Mouse (Mus musculus): Measurements from ENCODE around the gene Gpr89. TPM values are rescaled to one million over a fixed set of nuclear protein-coding genes. Genes with fewer than 3 reads are reported as not detected.

Gpr89 gene
- polyA plus RNA-seq (2015; fragmentation: Nextera tagmentation; extraction: Ambion mirVana): 37.7 and 39.2 TPM in 2 replicates

DNA sequence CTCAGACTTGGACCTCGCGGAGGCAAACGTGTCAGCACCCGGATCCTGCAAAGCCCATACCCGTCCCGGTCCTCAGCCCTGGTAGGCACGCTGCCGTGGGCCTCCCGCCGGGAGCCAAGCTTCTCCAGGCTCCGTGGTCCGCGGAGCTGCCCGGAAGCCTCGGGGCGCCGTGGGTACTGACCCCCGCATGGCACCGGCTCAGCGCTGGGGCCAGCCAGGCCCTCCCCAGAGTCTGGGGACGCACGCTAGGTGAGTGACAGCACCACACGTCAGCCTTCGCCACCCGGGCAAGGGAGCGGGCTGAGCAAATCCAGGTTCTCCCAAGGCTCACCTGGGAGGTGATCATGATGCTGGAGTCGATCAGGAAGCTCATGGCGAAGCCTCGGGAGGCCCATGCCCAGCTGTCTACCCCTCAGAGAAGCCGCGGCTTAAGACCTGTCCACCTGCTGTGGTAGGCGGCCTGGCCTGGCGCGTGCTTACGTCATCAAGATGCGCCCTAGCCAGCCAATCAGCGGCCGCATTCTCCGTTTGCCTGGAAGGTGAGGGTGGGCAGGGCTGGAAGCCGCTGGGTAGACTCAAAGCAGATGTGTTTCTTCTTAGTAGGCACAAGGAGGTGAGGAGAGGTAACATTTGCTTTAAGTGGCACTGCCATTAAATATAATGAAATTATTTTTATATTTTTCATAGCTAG lies at the start of gene Gpr89:
Gene Gpr89 (minus strand): TSS at position 496 of the 691 bp plus-strand sequence.
- no peaks in the 10 kb centered on the region for H3K36me3 ChIP-seq
- peaks cover 14% of the 10 kb centered on the region for H3K27me3 ChIP-seq (replicated peaks)
- peak within 1 kb of the TSS; percentile 95 for H3K9ac ChIP-seq (replicated peaks)
- peak within 1 kb of the TSS; percentile 100 for H3K4me3 ChIP-seq (replicated peaks)
- no peaks in the 10 kb centered on the region for H3K9me3 ChIP-seq (replicated peaks)
- peaks cover 20% of the 10 kb centered on the region for H3K4me1 ChIP-seq
- whole genome bisulfite sequencing: under 1% methylated on average over 40 of the region's 40 CpGs
- peak; percentile 98 for ATAC-seq (ENCODE audit: low FRiP score)
- H3K27ac ChIP-seq (replicated peaks): peak within 1 kb of the TSS; percentile 72
- peak within 1 kb of the TSS; percentile 74 for H3K4me2 ChIP-seq

DNA sequence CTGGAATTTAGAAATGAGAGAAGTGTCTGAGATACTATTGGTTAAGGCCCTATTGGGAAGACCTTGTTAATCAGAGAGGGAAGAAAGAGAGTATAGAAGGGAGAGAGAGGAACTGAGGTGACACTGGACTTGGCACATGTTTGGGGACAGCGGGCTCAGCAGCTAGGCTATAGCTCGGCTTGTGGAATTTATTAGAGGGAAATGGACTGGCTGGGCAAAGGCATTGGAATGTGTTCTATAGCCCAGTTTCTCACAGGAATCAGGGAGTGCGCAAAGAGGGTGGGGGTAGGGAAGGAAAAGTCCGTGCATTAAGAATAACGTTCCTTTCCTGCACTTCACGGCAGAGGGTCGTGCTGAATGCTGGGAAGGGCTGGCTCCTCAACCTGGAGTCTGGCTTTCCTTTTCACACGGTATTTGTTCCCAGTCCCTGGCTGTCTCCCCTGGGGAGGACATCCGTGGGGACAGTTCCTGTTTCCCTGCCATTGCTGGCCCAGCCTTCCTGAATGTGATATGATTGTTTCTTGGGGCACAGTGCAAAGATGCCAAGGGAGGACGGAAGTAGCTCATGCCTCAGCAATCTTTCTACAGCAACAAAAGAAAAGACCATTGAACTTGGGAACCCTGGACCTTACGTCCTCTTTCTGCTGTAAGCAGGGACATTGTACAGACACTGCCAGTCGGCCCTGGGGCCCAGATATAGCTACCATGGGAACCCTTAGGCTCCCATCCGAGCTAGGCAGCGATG lies 48.5 kb upstream of the Gpr89 start:
- no peaks in the 10 kb centered on the region for H3K27me3 ChIP-seq (replicated peaks)
- no peak overlapping the region for H3K4me3 ChIP-seq (replicated peaks)
- H3K9ac ChIP-seq (replicated peaks): no peak overlapping the region
- peak overlapping the region; percentile 9; the same call in 1 of the 2 replicates for H3K4me2 ChIP-seq
- no peak overlapping the region for H3K27ac ChIP-seq (replicated peaks)
- no peak for ATAC-seq (ENCODE audit: low FRiP score)
- no peaks in the 10 kb centered on the region for H3K9me3 ChIP-seq (replicated peaks)
- WGBS: 44% methylated on average over 14 of the region's 14 CpGs
- no peaks in the 10 kb centered on the region for H3K4me1 ChIP-seq
- no peaks in the 10 kb centered on the region for H3K36me3 ChIP-seq

DNA sequence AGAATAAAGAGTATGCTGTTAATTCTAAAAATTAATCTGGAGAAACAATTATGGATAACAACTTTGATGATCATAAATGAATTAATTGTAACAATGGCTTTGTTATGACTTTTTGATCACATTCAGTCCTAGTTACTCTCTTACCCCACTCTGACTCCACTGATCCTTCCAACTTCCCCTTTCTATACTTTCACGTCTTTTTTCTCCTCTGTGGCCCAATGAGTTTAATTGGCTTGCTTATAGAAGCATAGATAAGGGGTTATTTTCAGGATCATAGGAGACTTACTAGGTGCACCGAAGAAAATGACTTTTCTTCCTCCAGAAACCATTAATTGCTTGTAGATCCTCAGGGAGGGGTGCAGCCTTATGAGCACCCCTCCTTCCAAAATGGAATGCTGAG lies 37.6 kb upstream of the Gpr89 start:
- no peaks in the 10 kb centered on the region for H3K36me3 ChIP-seq
- 88% methylated on average over 2 of the region's 2 CpGs for WGBS
- H3K9ac ChIP-seq (replicated peaks): no peak overlapping the region
- no peak for ATAC-seq (ENCODE audit: low FRiP score)
- H3K4me2 ChIP-seq: no peak overlapping the region
- H3K4me3 ChIP-seq (replicated peaks): no peak overlapping the region
- H3K27me3 ChIP-seq (replicated peaks): no peaks in the 10 kb centered on the region
- peaks cover 14% of the 10 kb centered on the region for H3K4me1 ChIP-seq
- no peak overlapping the region for H3K27ac ChIP-seq (replicated peaks)
- 0 out of 2 replicates have a peak, but pooled peaks cover 4% of the 10 kb centered on the region for H3K9me3 ChIP-seq (replicated peaks)

DNA sequence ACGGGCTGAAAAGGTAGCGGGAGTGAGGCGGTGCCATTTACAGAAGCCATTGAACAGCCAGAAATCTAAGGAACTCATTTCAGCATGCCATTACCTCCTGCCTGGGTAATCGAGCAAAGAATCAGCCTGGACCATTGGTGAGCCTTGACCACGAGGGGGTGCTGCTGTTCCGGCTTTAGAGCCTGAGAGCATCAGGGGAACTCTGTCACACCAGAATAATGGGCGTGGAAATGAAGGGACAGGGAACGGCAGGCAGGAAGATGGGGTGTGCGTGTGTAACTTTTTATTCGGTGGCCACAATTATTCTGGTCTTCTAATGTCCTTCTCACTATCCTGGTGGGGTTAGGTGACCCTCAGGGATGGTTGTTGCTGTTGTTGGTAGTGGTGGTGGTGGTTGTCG lies 33.6 kb upstream of the Gpr89 start:
- Histone ChIP-seq H3K9me3 (replicated peaks) (0 out of 2 replicates have a peak, but pooled peaks cover 4% of the 10 kb centered on the region), H3K27me3 (replicated peaks) (0 out of 2 replicates have a peak, but pooled peaks cover 8% of the 10 kb centered on the region), H3K9ac (replicated peaks) (no peak overlapping the region), H3K27ac (replicated peaks) (no peak overlapping the region), H3K4me1 (peaks cover 24% of the 10 kb centered on the region), H3K36me3 (no peaks in the 10 kb centered on the region), H3K4me3 (replicated peaks) (peak overlapping the region; percentile 19; the same call in 1 of the 2 replicates), H3K4me2 (peak overlapping the region; percentile 49)
- peak; percentile 85 for ATAC-seq (ENCODE audit: low FRiP score)
- WGBS: 8% methylated on average over 11 of the region's 11 CpGs

DNA sequence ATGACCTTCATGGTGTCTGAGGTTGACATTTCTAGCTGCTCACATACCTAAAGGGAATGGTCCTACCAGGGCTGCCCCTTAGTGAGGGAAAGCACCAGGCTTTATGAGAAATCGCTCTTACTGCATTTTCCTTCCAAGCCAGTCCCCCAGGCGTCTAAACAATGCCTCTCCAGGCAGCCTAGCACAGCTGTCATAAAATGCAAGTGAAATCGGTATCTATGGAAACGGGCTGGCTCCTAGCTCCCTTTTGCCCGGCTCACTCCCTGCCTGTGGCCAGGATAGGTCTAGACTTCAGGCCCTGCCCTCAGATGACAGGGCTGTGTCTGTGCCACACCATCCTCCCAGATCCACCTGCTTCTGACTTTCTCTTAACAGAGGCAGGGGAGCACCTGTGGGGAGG lies 32.5 kb upstream of the Gpr89 start:
- H3K27me3 ChIP-seq (replicated peaks): 0 out of 2 replicates have a peak, but pooled peaks cover 8% of the 10 kb centered on the region
- WGBS: 4% methylated on average over 5 of the region's 5 CpGs
- H3K4me3 ChIP-seq (replicated peaks): no peak overlapping the region
- H3K27ac ChIP-seq (replicated peaks): peak overlapping the region; percentile 46; the same call in 1 of the 2 replicates
- peak; percentile 83 for ATAC-seq (ENCODE audit: low FRiP score)
- no peak overlapping the region for H3K9ac ChIP-seq (replicated peaks)
- H3K9me3 ChIP-seq (replicated peaks): no peaks in the 10 kb centered on the region
- peaks cover 26% of the 10 kb centered on the region for H3K4me1 ChIP-seq
- peak overlapping the region; percentile 30 for H3K4me2 ChIP-seq
- no peaks in the 10 kb centered on the region for H3K36me3 ChIP-seq

DNA sequence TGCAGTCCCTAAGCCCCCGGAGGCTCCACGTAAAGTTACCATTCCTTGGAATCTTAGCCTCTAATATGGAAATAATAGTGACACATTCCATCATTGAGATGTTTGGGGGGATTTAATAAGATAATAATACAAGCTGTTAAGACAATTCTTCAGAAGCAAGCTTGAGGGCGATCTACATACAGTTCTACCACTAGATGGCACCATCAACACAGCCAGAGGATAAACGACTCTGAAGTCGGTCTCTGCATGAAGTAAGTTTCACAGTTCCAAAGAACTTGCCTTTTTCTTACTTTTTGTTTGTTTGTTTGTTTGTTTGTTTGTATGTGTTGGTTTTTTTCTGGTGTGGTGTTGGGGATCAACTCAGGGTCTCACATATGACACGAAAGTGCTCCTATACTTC lies 31.1 kb upstream of the Gpr89 start:
- Histone ChIP-seq H3K4me2 (no peak overlapping the region), H3K9me3 (replicated peaks) (no peaks in the 10 kb centered on the region), H3K36me3 (no peaks in the 10 kb centered on the region), H3K27me3 (replicated peaks) (0 out of 2 replicates have a peak, but pooled peaks cover 8% of the 10 kb centered on the region), H3K4me1 (peaks cover 31% of the 10 kb centered on the region), H3K27ac (replicated peaks) (no peak overlapping the region), H3K4me3 (replicated peaks) (no peak overlapping the region), H3K9ac (replicated peaks) (no peak overlapping the region)
- ATAC-seq (ENCODE audit: low FRiP score): no peak
- 13% methylated on average over 6 of the region's 6 CpGs for WGBS

DNA sequence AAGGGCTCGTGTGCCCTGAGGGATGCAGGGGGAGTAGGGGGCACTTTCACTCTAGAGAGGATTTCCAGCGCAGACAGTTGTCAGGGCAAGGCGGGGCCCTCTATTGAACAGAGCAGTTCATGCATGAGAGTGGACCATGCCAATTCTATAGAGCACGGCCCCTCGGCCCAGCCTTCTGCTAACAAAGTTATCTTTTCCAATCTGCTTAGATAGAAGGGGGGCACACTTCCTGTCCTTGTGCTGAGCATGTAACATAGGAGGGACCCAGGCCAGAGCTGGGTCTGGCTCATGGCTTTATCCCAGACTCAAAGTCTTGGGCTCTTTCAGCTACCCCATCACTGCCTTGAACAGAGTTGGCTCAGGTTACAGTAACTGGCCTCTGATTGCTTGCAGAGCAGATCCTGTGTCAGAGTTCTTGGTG lies 26.1 kb upstream of the Gpr89 start:
- WGBS: 17% methylated on average over 5 of the region's 5 CpGs
- peaks cover 12% of the 10 kb centered on the region; the same call in 1 of the 2 replicates for H3K4me1 ChIP-seq
- no peaks in the 10 kb centered on the region for H3K9me3 ChIP-seq (replicated peaks)
- H3K9ac ChIP-seq (replicated peaks): no peak overlapping the region
- ATAC-seq (ENCODE audit: low FRiP score): peak; percentile 44; the same call in 1 of the 2 replicates
- H3K4me2 ChIP-seq: 0 out of 2 replicates have a peak overlapping the region, but pooled peaks have one; percentile 3
- H3K27ac ChIP-seq (replicated peaks): no peak overlapping the region
- 0 out of 2 replicates have a peak, but pooled peaks cover 8% of the 10 kb centered on the region for H3K27me3 ChIP-seq (replicated peaks)
- no peak overlapping the region for H3K4me3 ChIP-seq (replicated peaks)
- H3K36me3 ChIP-seq: no peaks in the 10 kb centered on the region

DNA sequence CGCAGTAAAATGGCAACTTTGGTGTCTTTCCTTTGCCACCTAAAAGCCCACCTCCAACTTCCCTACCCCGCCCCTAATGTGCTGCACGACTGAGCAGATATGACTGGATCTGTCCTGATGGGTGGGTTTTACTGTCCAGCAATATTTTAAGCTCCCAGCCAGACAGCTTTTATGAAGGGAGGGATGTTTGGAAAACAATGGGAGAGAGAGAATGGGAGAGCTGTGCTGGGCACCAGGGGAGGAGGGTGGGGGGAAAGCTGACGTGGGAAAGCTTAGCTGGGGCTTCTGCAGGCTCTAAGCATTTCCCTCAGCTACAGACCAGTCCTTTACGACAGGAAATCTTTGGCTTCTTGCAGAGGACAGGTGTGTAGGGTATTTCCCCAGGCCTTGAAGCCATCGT lies 20.8 kb upstream of the Gpr89 start, which contains the start of gene Gja8:
Gene Gja8 (minus strand): TSS at position 101 of the 400 bp plus-strand sequence.
- Histone ChIP-seq H3K9ac (replicated peaks) (no peak within 1 kb of the TSS), H3K27me3 (replicated peaks) (no peaks in the 10 kb centered on the region), H3K27ac (replicated peaks) (no peak within 1 kb of the TSS), H3K4me3 (replicated peaks) (no peak within 1 kb of the TSS), H3K4me2 (no peak within 1 kb of the TSS), H3K4me1 (peaks cover 3% of the 10 kb centered on the region; the same call in 1 of the 2 replicates), H3K9me3 (replicated peaks) (no peaks in the 10 kb centered on the region), H3K36me3 (no peaks in the 10 kb centered on the region)
- ATAC-seq (ENCODE audit: low FRiP score): no peak
- 53% methylated on average over 6 of the region's 6 CpGs for WGBS

DNA sequence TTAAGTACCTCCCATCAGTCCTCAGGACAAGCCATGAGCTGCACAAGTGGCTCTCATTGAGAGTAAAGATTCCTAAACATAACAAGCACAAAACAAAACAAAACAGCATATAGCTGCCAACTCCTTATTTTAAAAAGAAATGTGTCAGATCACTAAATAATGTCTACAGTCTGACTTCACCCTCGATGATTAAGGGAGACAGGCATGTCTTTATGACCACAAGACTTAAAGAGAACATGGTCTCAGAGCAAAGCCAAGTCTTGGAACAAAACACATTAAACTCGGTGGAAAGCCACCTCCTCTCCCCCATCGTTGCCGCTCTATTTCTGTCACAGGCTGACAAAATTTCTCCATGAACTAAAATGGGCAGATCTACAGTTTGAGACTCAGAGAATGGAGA lies 19.5 kb upstream of the Gpr89 start:
- no peak for ATAC-seq (ENCODE audit: low FRiP score)
- no peak overlapping the region for H3K27ac ChIP-seq (replicated peaks)
- no peak overlapping the region for H3K4me3 ChIP-seq (replicated peaks)
- H3K9me3 ChIP-seq (replicated peaks): no peaks in the 10 kb centered on the region
- 91% methylated on average over 4 of the region's 4 CpGs for whole genome bisulfite sequencing
- no peaks in the 10 kb centered on the region for H3K36me3 ChIP-seq
- no peak overlapping the region for H3K4me2 ChIP-seq
- no peaks in the 10 kb centered on the region for H3K4me1 ChIP-seq
- no peak overlapping the region for H3K9ac ChIP-seq (replicated peaks)
- no peaks in the 10 kb centered on the region for H3K27me3 ChIP-seq (replicated peaks)

DNA sequence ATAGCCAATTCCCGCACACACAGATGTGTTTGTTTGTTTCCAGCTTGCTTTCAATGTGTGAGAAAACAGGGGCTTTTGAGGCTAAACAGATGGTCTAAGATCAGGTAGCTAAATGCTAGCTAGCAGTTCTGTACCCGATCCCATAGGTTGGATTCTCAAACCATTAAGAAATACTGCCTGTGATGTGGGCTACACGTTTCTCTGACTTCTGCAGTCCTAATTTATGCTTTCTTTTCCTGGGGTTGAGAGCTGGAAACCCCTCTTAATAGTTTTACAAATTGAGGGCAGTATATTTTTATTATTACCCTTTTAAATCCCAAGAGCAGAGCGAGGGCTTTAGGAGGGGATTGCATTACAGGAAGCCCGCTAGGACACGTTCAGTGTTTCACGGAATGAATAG lies 15.8 kb upstream of the Gpr89 start:
- H3K9me3 ChIP-seq (replicated peaks): no peaks in the 10 kb centered on the region
- no peak overlapping the region for H3K27ac ChIP-seq (replicated peaks)
- no peaks in the 10 kb centered on the region for H3K36me3 ChIP-seq
- 39% methylated on average over 7 of the region's 7 CpGs for WGBS
- no peak for ATAC-seq (ENCODE audit: low FRiP score)
- no peak overlapping the region for H3K4me2 ChIP-seq
- no peaks in the 10 kb centered on the region for H3K4me1 ChIP-seq
- H3K9ac ChIP-seq (replicated peaks): no peak overlapping the region
- H3K4me3 ChIP-seq (replicated peaks): no peak overlapping the region
- H3K27me3 ChIP-seq (replicated peaks): no peaks in the 10 kb centered on the region

DNA sequence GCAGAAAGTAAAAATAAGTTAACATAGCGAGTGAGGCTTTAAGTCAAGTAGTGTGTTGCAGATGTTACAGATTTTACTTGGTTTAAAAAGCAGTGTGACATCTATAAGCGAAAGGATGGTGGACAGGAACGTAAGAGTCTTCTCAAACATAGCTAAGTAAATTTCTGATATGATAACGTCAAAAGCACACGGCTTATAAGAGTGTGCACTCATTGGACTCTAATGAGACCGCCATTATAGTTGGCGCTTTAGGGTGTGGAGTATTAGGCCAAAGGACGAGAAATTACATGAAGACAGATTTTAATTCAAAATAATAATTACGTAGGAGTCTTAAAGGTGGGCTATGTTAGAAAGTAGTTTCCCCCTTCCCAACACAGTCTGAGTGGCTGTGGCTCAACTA lies 446 bp upstream of the Gpr89 start:
- Histone ChIP-seq H3K27ac (replicated peaks) (peak overlapping the region; percentile 72; the same call in 1 of the 2 replicates), H3K36me3 (no peaks in the 10 kb centered on the region), H3K27me3 (replicated peaks) (peaks cover 14% of the 10 kb centered on the region), H3K4me2 (peak overlapping the region; percentile 74), H3K4me1 (peaks cover 16% of the 10 kb centered on the region), H3K4me3 (replicated peaks) (peak overlapping the region; percentile 100), H3K9me3 (replicated peaks) (no peaks in the 10 kb centered on the region), H3K9ac (replicated peaks) (peak overlapping the region; percentile 95)
- ATAC-seq (ENCODE audit: low FRiP score): peak; percentile 46; the same call in 1 of the 2 replicates
- WGBS: 47% methylated on average over 9 of the region's 9 CpGs

All from neural tube, embryonic 15.5 days (tissue).